Mouse (Mus musculus) hindbrain, embryonic 15.5 days (tissue): Measurements from ENCODE around the gene Hoxd3. TPM values are rescaled to one million over a fixed set of nuclear protein-coding genes. Genes with fewer than 3 reads are reported as not detected.

ENCODE experiments used
- ATAC-seq: fragments of 200-750 bp; cut with Nextera tagmentation; 2 replicates; pipeline ENCODE4 v1.8.0; 2017; ENCODE audit warnings: low read depth, moderate number of reproducible peaks, moderate TSS enrichment; ENCODE audit not compliant: low FRiP score
- H3K27ac ChIP-seq: fragments of 300-500 bp; sonication (generic); replicated peaks from 2 replicates; pipeline ENCODE4 v1.5.1; 2015; ENCODE audit warnings: mild to moderate bottlenecking, inconsistent platforms
- H3K27me3 ChIP-seq: fragments of 300-500 bp; sonication (generic); 2 replicates; pipeline ENCODE4 v1.6.1; 2015; ENCODE audit warnings: control low read depth, inconsistent platforms
- H3K36me3 ChIP-seq: fragments of 300-500 bp; sonication (generic); 2 replicates; pipeline ENCODE4 v1.6.1; 2015; ENCODE audit warnings: control low read depth, inconsistent platforms
- H3K4me1 ChIP-seq: fragments of 300-500 bp; sonication (generic); replicated peaks from 2 replicates; pipeline ENCODE4 v1.6.1; 2015; ENCODE audit warnings: control low read depth, inconsistent platforms
- H3K4me2 ChIP-seq: fragments of 300-500 bp; sonication (generic); 2 replicates; pipeline ENCODE4 v1.6.1; 2015; ENCODE audit warnings: moderate library complexity, mild to moderate bottlenecking, inconsistent platforms
- H3K4me3 ChIP-seq: fragments of 300-500 bp; sonication (generic); 2 replicates; pipeline ENCODE4 v1.5.1; 2015; ENCODE audit warnings: mild to moderate bottlenecking, inconsistent platforms
- H3K9ac ChIP-seq: fragments of 300-500 bp; sonication (generic); 2 replicates; pipeline ENCODE4 v1.6.1; 2015; ENCODE audit warnings: inconsistent platforms
- H3K9me3 ChIP-seq: fragments of 300-500 bp; sonication (generic); 2 replicates; pipeline ENCODE4 v1.6.1; 2016; ENCODE audit warnings: control low read depth, inconsistent platforms
- WGBS: fragments of 180-500 bp; shearing (Covaris S2); methylation state at CpG from one replicate; pipeline ENCODE4 v1.1.7; 2015; 5-methylcytosine and 5-hydroxymethylcytosine counted together
- polyA plus RNA-seq: library from polyadenylated mRNA; unstranded; fragments of >200 nt; fragmentation: Nextera tagmentation; extraction: Ambion mirVana; gene quantifications from 2 replicates; pipeline ENCODE4 v1.2.1, GENCODE M21; 2015

The Hoxd3 gene
- polyA plus RNA-seq, 1 experiment from 2014 or later = 49.4 TPM

GRCm38 (mm10) chr2:74705467-74706089 lies 6.1 kb upstream of the Hoxd3 start:
- peak overlapping the region; percentile 36 for H3K4me3 ChIP-seq
- no peaks in the 10 kb centered on the region for H3K9me3 ChIP-seq
- peaks cover 87% of the 10 kb centered on the region for H3K27me3 ChIP-seq
- under 1% methylated on average over 52 of the region's 85 CpGs for WGBS
- no peak overlapping the region for H3K9ac ChIP-seq
- peak overlapping the region; percentile 50 for H3K4me2 ChIP-seq
- peaks cover 11% of the 10 kb centered on the region for H3K4me1 ChIP-seq
- 0 out of 2 replicates have a peak overlapping the region, but pooled peaks have one; percentile 0 for H3K27ac ChIP-seq
- H3K36me3 ChIP-seq = no peaks in the 10 kb centered on the region
- no peak for ATAC-seq

DNA sequence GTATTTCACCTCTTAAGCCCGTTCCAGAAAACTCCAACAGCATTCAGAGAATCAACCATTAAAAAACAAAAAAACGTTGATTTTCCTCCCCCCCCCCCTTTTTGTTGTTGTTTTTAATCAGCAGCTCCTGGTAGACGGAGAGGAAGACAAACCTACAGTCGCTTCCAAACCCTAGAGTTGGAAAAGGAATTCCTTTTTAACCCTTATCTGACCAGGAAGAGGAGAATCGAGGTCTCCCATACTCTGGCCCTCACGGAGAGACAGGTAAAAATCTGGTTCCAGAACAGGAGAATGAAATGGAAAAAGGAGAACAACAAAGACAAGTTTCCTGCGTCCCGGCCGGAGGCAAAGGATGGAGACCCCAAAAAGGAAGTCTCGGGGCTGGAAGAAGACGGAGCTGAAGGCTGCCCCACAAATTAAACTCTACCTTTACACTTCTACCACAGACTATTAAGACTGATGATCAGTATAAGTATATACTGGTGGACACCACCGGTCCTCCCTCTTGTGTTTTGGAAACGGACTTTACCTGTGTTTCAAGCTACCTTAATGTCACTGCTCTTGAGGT lies 5.2 kb upstream of the Hoxd3 start:
- 1% methylated on average over 13 of the region's 13 CpGs for WGBS
- Histone ChIP-seq H3K27ac (no peak overlapping the region), H3K9ac (no peak overlapping the region), H3K9me3 (no peaks in the 10 kb centered on the region), H3K4me2 (no peak overlapping the region), H3K27me3 (peaks cover 82% of the 10 kb centered on the region), H3K36me3 (no peaks in the 10 kb centered on the region), H3K4me1 (peaks cover 11% of the 10 kb centered on the region), H3K4me3 (no peak overlapping the region)
- ATAC-seq = no peak

- Histone ChIP-seq H3K36me3 (no peaks in the 10 kb centered on the region), H3K4me2 (no peak overlapping the region), H3K4me3 (no peak overlapping the region), H3K9ac (no peak overlapping the region), H3K4me1 (peaks cover 18% of the 10 kb centered on the region), H3K27ac (no peak overlapping the region), H3K27me3 (peaks cover 78% of the 10 kb centered on the region), H3K9me3 (no peaks in the 10 kb centered on the region)
- 10% methylated on average over 7 of the region's 7 CpGs for WGBS
- ATAC-seq = no peak
Observed at GRCm38 (mm10) chr2:74707599-74707998, 4.1 kb upstream of the Hoxd3 start.

DNA sequence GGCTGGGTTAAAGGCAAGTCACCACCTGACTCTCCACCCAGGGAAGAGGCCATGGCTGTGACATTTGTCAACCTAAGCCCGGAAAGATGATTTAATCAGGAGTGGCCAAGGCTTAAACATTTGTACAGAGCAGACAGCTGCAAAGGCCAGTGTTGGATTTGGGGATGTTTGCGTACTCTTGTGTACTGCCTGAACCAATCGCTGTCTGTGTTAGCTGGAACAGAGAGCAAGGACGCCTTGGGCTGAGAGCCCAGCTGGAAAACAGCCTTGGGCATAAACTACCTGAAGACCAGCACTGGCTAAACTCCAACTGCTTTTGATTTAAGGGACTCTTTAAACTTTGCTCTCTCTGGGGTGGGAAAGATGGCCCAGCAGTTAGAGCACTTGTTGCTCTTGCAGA lies 3.1 kb upstream of the Hoxd3 start:
- Histone ChIP-seq H3K4me1 (peaks cover 18% of the 10 kb centered on the region), H3K4me2 (no peak overlapping the region), H3K9ac (no peak overlapping the region)

DNA sequence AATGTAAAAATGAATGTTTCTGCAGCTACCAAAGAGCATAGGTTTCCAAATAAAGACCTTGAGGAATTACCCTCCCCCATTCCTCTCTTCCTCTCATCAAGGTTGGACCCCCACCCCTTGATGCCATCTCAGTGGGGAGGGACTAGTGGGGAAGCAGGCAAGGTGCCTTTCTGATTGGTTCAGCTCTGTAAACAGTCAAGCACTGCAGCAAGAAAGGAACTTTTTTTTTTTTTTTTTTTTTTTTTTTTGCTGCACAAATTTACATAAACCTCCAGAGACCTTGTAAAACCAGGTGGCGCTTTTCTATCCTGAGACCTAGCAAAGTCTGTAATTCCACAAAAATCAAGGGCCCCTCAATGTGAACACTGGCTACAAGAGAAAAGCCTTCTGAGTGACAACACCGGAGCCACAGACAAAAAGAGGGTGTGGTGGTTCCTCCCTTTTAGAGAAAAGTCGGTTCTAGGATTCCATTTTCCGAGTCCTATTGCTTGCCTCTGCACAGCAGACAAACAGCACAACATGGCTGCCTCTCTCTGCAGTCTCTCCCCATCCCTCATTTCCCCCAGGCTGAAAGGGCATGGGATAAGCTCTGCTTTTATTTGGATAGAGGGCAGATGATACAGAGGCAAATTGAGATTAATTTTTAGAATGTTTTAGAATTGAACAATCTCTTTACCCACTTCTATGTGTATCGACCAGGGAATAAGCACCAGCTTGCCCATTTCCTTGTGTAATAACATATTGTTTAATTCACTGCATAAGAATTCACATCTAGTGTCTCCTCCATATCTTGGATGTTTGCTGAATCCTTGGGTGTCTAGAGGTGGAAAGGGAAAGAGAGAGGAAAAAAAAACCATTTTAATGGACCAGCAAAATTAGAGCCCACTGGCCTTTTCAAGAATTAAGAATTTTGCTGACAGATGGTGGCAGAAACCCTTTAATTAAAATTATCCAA lies 2.0 kb upstream of the Hoxd3 start:
- Histone ChIP-seq H3K36me3 (no peaks in the 10 kb centered on the region), H3K27ac (no peak overlapping the region), H3K4me3 (no peak overlapping the region), H3K27me3 (peaks cover 77% of the 10 kb centered on the region), H3K9me3 (no peaks in the 10 kb centered on the region), H3K4me2 (no peak overlapping the region), H3K4me1 (peaks cover 18% of the 10 kb centered on the region), H3K9ac (no peak overlapping the region)
- 4% methylated on average over 5 of the region's 5 CpGs for WGBS
- no peak for ATAC-seq

More for the DNA sequence above, 3.1 kb upstream of the Hoxd3 start:
- H3K27me3 ChIP-seq = peaks cover 78% of the 10 kb centered on the region
- no peaks in the 10 kb centered on the region for H3K9me3 ChIP-seq
- H3K36me3 ChIP-seq = no peaks in the 10 kb centered on the region
- ATAC-seq = no peak
- H3K27ac ChIP-seq = no peak overlapping the region
- 9% methylated on average over 4 of the region's 4 CpGs for WGBS
- no peak overlapping the region for H3K4me3 ChIP-seq

- Histone ChIP-seq H3K9me3 (no peaks in the 10 kb centered on the region), H3K4me1 (peaks cover 12% of the 10 kb centered on the region), H3K36me3 (no peaks in the 10 kb centered on the region), H3K27me3 (peaks cover 79% of the 10 kb centered on the region), H3K4me3 (0 out of 2 replicates have a peak overlapping the region, but pooled peaks have one; percentile 4), H3K9ac (no peak overlapping the region), H3K27ac (no peak overlapping the region), H3K4me2 (0 out of 2 replicates have a peak overlapping the region, but pooled peaks have one; percentile 11)
- no peak for ATAC-seq
- WGBS = 2% methylated on average over 16 of the region's 16 CpGs
Observed at GRCm38 (mm10) chr2:74710929-74711543, 691 bp upstream of the Hoxd3 start.

- WGBS = 6% methylated on average over 19 of the region's 19 CpGs
- Histone ChIP-seq H3K4me3 (peak overlapping the region; percentile 34), H3K36me3 (no peaks in the 10 kb centered on the region), H3K27me3 (peaks cover 81% of the 10 kb centered on the region), H3K9ac (no peak overlapping the region), H3K4me2 (no peak overlapping the region), H3K27ac (no peak overlapping the region; the same call in 1 of the 2 replicates), H3K9me3 (no peaks in the 10 kb centered on the region), H3K4me1 (peaks cover 12% of the 10 kb centered on the region)
- no peak for ATAC-seq
Observed at GRCm38 (mm10) chr2:74713239-74714150, 1.8 kb downstream of the Hoxd3 start.

- Histone ChIP-seq H3K4me2 (peak overlapping the region; percentile 66; the same call in 1 of the 2 replicates), H3K27me3 (peaks cover 81% of the 10 kb centered on the region), H3K4me1 (peaks cover 12% of the 10 kb centered on the region), H3K36me3 (no peaks in the 10 kb centered on the region), H3K9me3 (no peaks in the 10 kb centered on the region), H3K9ac (no peak overlapping the region), H3K27ac (no peak overlapping the region; the same call in 1 of the 2 replicates), H3K4me3 (peak overlapping the region; percentile 34)
- no peak for ATAC-seq
- 6% methylated on average over 18 of the region's 18 CpGs for WGBS
Observed at GRCm38 (mm10) chr2:74714156-74714789, 2.5 kb downstream of the Hoxd3 start.

DNA sequence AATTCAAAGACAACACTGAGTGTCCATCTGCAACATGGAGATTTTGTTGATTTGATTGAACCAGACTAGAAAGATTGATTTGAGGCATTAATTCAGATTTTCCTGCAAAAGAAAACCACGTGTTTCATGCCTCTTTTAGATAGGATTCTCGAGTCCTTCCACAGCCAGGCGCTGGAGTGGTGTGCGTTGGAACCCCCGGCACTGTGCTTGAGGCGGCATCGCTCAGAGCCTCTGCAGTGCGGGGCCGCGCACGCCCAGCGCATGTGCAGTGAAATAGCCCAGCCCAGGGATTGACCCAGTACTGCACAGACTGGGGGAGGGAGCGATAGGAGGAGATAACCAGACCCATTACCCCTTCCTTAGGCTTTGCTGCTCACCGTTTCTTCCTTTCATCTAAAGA lies 3.2 kb downstream of the Hoxd3 start:
- H3K27me3 ChIP-seq = peaks cover 80% of the 10 kb centered on the region
- no peak overlapping the region for H3K9ac ChIP-seq
- WGBS = under 1% methylated on average over 14 of the region's 14 CpGs
- no peaks in the 10 kb centered on the region for H3K9me3 ChIP-seq
- peak overlapping the region; percentile 66 for H3K4me2 ChIP-seq
- H3K4me3 ChIP-seq = 0 out of 2 replicates have a peak overlapping the region, but pooled peaks have one; percentile 34
- H3K27ac ChIP-seq = no peak overlapping the region
- no peak; the same call in 1 of the 2 replicates for ATAC-seq
- H3K4me1 ChIP-seq = peaks cover 12% of the 10 kb centered on the region
- no peaks in the 10 kb centered on the region for H3K36me3 ChIP-seq

- H3K36me3 ChIP-seq = no peaks in the 10 kb centered on the region
- H3K4me1 ChIP-seq = peaks cover 12% of the 10 kb centered on the region
- peak overlapping the region; percentile 37 for H3K4me3 ChIP-seq
- peaks cover 78% of the 10 kb centered on the region for H3K27me3 ChIP-seq
- no peak overlapping the region for H3K27ac ChIP-seq
- peak overlapping the region; percentile 66 for H3K4me2 ChIP-seq
- no peak overlapping the region for H3K9ac ChIP-seq
- no peaks in the 10 kb centered on the region for H3K9me3 ChIP-seq
- 3% methylated on average over 26 of the region's 26 CpGs for WGBS
- peak; percentile 76 for ATAC-seq
Observed at GRCm38 (mm10) chr2:74715504-74716241, 3.9 kb downstream of the Hoxd3 start.
